Comparison of ENCODE assay signal across 12 mouse cellular contexts in genomic region chr1:169187658-169188057, GRCm38 (mm10).
DNase-seq lines count a peak whose midpoint lies in the region; ATAC-seq lines count a peak whose summit lies in the region.
"Had no signal": no experiment of that assay in that cellular context is flagged by ENCODE, and none has a peak within 500 bp of the region (broad histone marks: within the 10 kb centered on the region; RNA-seq: fewer than 3 reads in every experiment).

No protein-coding gene starts in this region.

- peak overlapping the region; percentile 60; the same call in 1 of the 2 replicates for H3K27ac ChIP-seq in embryonic facial prominence, embryonic 13.5 days
- no peak overlapping the region for H3K27ac ChIP-seq in embryonic facial prominence, embryonic 10.5 days (replicated peaks)
- H3K27ac ChIP-seq in kidney, embryonic 14.5 days (ENCODE audit: low read depth, low read length) = no peak overlapping the region
- H3K27ac ChIP-seq: left cerebral cortex, adult 2 months; liver, embryonic 13.5 days had no signal

- peaks cover 8% of the 10 kb centered on the region; the same call in 1 of the 2 replicates for H3K4me1 ChIP-seq in embryonic facial prominence, embryonic 13.5 days
- H3K4me1 ChIP-seq in embryonic facial prominence, embryonic 10.5 days = no peaks in the 10 kb centered on the region
- H3K4me1 ChIP-seq in kidney, embryonic 14.5 days (ENCODE audit: control insufficient read depth, insufficient read depth, low read length) = no peaks in the 10 kb centered on the region
- H3K4me1 ChIP-seq: liver, embryonic 13.5 days had no signal

- ATAC-seq in embryonic facial prominence, embryonic 13.5 days (ENCODE audit: insufficient number of reproducible peaks, insufficient read depth, low FRiP score, low TSS enrichment, low read depth) = no peak
- ATAC-seq in kidney, embryonic 14.5 days (ENCODE audit: low FRiP score, low TSS enrichment) = no peak
- ATAC-seq: activated CD4-positive, CD25-positive, alpha-beta regulatory T cell, adult 4 months; intestine, postnatal 0 days had no signal

- DNase-seq in embryonic facial prominence, embryonic 10.5 days (ENCODE audit: low spot score) = no peak
- peak; percentile 75 for DNase-seq in kidney, adult 9 months
- DNase-seq in right cerebral cortex, postnatal 4 days = peak; percentile 3
- DNase-seq in right cerebral cortex, adult 2 months (ENCODE audit: low spot score in 2 of 2) = no peak
- DNase-seq in telencephalon, adult 2 months (ENCODE audit: low read depth, low spot score) = peak; percentile 43
- no peak for DNase-seq in urinary bladder, adult 2 months (ENCODE audit: low spot score)
- DNase-seq: liver, embryonic 13.5 days had no signal

- no peaks in the 10 kb centered on the region for H3K27me3 ChIP-seq in embryonic facial prominence, embryonic 13.5 days
- no peaks in the 10 kb centered on the region for H3K27me3 ChIP-seq in embryonic facial prominence, embryonic 10.5 days (replicated peaks; ENCODE audit: low read depth, poor library complexity, severe bottlenecking)
- H3K27me3 ChIP-seq in kidney, embryonic 14.5 days (ENCODE audit: control insufficient read depth, insufficient read depth, low read length) = no peaks in the 10 kb centered on the region
- H3K27me3 ChIP-seq: liver, embryonic 13.5 days had no signal

- H3K4me3 ChIP-seq in embryonic facial prominence, embryonic 13.5 days = no peak overlapping the region
- no peak overlapping the region for H3K4me3 ChIP-seq in embryonic facial prominence, embryonic 10.5 days
- no peak overlapping the region for H3K4me3 ChIP-seq in kidney, embryonic 14.5 days (ENCODE audit: low read length)
- H3K4me3 ChIP-seq: left cerebral cortex, adult 2 months; liver, embryonic 13.5 days had no signal

- WGBS in embryonic facial prominence, embryonic 13.5 days = 25% methylated on average over 1 of the region's 1 CpGs
- WGBS in embryonic facial prominence, embryonic 10.5 days = 59% methylated on average over 1 of the region's 1 CpGs
- WGBS in kidney, embryonic 14.5 days = 80% methylated on average over 1 of the region's 1 CpGs

- no peak overlapping the region for H3K4me2 ChIP-seq in embryonic facial prominence, embryonic 13.5 days
- no peak overlapping the region for H3K4me2 ChIP-seq in kidney, embryonic 14.5 days (replicated peaks; ENCODE audit: low read depth, low read length)
- H3K4me2 ChIP-seq: liver, embryonic 13.5 days had no signal

- no peak overlapping the region for H3K9ac ChIP-seq in embryonic facial prominence, embryonic 13.5 days
- H3K9ac ChIP-seq in kidney, embryonic 14.5 days (ENCODE audit: low read depth, low read length) = no peak overlapping the region
- H3K9ac ChIP-seq: liver, embryonic 13.5 days had no signal

- H3K36me3 ChIP-seq in embryonic facial prominence, embryonic 13.5 days = no peaks in the 10 kb centered on the region
- no peaks in the 10 kb centered on the region for H3K36me3 ChIP-seq in embryonic facial prominence, embryonic 10.5 days (replicated peaks)
- H3K36me3 ChIP-seq in kidney, embryonic 14.5 days (ENCODE audit: control insufficient read depth, insufficient read depth, low read length) = no peaks in the 10 kb centered on the region
- H3K36me3 ChIP-seq: liver, embryonic 13.5 days had no signal

- no peaks in the 10 kb centered on the region for H3K9me3 ChIP-seq in embryonic facial prominence, embryonic 13.5 days
- H3K9me3 ChIP-seq in embryonic facial prominence, embryonic 10.5 days = no peaks in the 10 kb centered on the region
- no peaks in the 10 kb centered on the region for H3K9me3 ChIP-seq in kidney, embryonic 14.5 days (ENCODE audit: control insufficient read depth, low read length)
- H3K9me3 ChIP-seq: liver, embryonic 13.5 days had no signal

Comparison
In these comparisons a context has a peak if more than half of its experiments do, and no peak if none do; other contexts are left out.
1. DNase-seq: peak in kidney, adult 9 months (single experiment), right cerebral cortex, postnatal 4 days (single experiment) and telencephalon, adult 2 months (single experiment); none in embryonic facial prominence, embryonic 10.5 days (single experiment), right cerebral cortex, adult 2 months (0 of 2) and urinary bladder, adult 2 months (single experiment).